Mouse (Mus musculus) layer of hippocampus, postnatal 10 days (tissue): ENCODE data around the gene Lmln. TPM values are rescaled to one million over a fixed set of nuclear protein-coding genes. Genes with fewer than 3 reads are reported as not detected.
"Not testable (repeated sequence)": the region's sequence is repeated elsewhere in the genome, so short reads cannot be mapped to it uniquely, and the experiment has no call there.

Source experiments
- DNase-seq, 2 experiments: peaks; one replicate each; pipeline ENCODE4 v3.0.0; 2021; ENCODE audit warnings: low spot score in 2 of 2
- long read RNA-seq: library from polyadenylated mRNA; stranded (forward); transcript quantifications from one replicate; pipeline ENCODE4 v2.0.0, GENCODE M21; 2023
- total RNA-seq, 2 experiments: library from RNA; stranded (reverse); gene quantifications; 2 replicates each; pipeline ENCODE4 v1.2.3; 2021

The Lmln gene
- total RNA-seq: 10 to 100 TPM; 16.0 to 18.4 TPM
- long read RNA-seq, full-length matches to known transcripts: 2 of 20 reads
- long read RNA-seq, partial matches to known transcripts: 1 of 20 reads
- long read RNA-seq, other reads (novel, unspliced or antisense): 17 of 20 reads

DNA sequence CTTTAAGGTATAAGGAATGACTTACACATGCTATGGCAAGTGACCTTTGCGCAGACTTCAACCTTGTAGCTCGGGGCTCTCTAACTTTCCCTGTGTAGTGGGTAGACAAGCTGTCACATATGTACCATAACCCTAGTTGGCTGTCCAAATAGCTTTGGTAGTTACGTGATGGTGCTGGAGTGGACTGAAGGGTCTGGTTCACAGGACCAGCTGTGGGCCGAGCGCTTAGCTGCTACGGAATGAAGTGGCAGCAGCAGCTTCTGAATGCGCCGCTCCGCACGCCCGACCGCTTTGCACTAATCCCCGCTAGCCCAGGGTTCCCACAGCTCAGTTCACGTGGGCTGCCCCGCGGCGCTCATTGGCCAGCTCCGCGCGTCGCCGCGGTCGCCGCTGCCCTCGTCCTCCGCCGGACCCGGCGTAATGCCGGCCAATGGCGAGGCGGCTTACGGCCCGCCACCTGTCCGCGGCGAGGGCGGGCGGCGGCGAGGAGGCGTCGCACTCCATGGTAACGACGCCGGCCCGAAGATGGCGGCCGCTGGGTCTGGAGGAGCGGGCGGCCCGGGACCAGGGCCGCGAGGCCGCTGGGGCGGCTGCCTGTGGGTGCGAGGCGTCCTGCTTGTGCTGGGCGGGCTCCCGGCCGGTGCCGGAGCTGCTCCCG is at the start of gene Lmln:
Gene Lmln (plus strand): TSS at position 498 of the 658 bp plus-strand sequence.
- peak; percentile 81 to 88 for DNase-seq

DNA sequence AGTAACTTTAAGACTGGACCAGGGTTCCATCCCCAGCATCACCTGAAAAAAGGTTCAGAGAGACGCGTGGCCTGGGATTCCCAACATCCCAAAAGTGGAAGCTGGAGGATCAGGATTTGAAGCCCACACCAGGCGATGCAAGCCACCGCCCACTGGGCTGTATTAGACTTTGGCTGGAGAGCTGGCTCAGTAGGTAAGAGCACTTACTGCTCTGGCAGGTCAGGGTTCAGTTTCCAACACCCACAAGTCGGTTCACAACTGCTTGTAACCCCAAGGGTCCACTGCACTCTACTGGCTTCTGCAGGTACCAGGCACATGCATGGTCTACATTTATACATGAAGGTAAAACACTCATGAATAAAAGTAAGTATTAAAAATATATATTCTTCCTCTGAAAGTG is 48.5 kb upstream of the Lmln start:
- DNase-seq: no peak

DNA sequence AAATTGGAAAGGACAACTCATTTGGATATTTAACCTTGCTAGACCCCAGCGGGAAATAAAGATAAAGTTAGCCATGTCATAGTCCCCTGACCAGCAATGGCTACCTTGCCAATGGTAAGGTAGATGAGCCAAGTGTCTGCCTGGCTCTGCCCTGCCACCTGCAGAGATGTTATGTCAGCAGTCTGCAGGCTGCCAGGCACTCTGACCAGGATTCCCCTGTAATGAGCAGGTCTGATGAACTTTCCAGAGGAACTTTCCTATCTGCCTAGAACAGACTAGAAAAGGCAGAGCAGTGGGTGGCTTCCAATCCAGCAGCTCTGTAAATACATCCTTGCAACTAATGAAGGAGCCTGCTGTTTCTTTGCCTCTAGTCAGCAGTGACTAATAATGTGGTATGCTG is 47.4 kb upstream of the Lmln start:
- no peak for DNase-seq

DNA sequence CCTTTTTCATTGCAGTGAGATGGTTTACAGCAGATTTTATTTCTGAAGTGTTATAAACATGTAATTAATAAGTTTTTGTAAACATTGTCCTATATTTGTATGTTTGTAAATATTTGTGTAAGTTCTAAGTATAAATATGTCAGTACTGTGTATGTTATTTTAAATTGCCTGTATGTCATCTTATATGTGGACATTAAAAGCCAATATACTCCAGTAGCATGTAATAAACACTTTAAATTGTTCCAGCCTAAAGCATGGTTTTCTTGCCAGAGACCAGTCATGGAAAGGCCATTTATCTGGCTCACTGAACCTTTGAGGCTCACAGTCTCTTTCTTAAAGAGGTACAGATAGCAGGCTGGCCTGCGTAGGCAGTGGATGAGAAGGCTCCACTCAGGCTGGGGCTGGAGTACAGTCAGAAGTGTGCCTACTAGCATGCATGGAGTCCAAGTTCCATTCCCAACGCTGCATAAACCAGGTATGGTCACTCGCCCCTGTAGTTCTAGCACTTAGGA is 46.9 kb upstream of the Lmln start:
- no peak for DNase-seq

DNA sequence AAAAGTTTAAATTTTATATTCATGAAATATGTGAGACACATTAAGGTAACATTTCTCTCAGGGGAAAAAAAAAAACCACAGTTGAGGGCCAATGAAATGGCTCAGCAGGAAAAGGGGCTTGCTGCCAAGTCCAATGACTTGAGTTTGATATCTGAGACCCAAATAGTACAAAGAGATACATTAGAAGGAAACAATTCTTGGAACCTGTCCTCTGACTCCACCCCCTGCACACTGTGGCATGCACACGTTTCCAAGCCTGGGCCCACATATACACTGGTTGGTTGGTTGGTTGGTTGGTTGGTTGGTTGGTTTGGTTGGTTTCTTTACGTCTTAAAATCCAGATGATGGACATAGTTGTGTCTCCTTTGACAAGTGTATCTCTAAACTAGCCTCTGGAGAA is 46.3 kb upstream of the Lmln start:
- no peak for DNase-seq

DNA sequence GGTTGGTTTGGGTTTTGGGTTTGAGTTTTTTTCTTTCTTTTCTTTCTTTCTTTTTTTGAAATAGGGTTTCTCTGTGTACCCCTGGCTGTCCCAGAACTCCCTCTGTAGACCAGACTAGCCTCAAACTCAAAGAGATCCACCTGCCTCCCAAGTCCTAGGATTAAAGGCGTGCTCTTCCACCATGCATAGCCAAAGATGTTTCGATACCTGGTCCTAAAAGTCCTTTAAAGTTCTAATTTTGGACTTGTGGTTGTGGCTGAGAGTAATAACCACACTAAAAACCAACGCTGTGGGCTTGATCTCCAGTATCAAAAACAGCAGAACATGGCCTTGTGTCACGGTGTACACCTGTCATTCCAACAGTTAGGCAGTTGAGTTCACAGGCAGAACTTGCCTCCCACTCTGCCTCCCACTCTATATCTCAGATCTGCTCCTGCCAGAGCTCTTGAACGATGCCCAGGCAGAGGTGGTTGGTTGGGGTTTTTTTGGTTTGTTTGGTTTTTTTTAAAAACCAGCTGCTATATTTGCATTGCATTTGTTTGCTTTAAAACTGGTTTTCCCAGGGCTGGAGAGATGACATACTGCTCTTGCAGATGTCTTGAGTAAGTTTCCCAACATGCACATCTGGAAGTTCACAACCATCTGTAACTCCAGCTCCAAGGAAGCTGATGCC is 44.5 kb upstream of the Lmln start:
- no peak for DNase-seq

DNA sequence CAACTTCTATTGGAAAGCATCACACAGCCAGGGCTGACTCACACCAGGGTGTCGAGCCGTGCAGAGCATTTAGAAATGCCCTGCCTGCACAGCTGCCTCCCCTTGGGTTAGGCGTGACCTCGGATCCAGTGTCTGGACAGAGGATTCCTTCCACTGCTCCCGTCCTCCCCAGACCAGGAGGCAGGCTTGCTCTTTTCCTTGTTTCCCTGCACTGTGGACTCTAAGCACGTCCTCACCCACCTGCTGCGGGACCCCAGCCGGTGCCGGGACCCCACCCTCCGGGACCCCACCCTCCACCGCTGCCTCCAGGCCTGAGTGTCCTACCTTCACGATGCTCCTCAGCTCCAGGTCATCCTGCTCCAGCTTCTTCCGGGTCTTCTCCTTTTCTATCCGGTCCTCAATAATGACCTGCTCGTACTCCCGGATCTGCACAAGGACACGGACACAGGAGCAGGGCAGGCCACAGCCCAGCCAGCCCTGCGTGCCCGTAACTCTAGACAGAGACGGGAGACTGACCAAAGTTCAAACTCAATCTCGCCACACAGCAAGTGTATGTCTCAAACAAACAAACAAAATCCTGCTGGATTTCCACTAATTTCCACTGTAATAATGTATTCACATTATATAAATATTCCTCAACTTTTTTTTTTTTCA is 43.1 kb upstream of the Lmln start:
- DNase-seq: no peak

DNA sequence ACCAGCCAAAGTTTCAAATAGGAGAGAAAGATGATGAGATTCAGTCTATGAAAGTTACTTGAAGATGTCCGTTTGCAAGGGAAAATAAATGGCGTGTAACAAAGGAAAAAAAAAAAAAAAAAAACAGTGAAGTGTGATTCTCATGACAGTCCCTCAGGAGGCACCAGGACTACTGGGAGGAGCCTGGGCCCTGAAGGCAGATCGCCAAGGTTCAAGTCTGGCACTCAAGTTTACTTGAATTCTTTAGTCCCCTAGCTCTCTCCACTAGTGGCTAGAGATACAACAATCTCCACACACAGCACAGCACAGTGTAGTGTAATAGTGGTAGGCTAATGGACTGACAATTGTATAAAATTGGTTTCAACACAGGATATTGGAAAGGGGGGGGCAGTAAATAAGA is 40.9 kb upstream of the Lmln start:
- DNase-seq: no peak

DNA sequence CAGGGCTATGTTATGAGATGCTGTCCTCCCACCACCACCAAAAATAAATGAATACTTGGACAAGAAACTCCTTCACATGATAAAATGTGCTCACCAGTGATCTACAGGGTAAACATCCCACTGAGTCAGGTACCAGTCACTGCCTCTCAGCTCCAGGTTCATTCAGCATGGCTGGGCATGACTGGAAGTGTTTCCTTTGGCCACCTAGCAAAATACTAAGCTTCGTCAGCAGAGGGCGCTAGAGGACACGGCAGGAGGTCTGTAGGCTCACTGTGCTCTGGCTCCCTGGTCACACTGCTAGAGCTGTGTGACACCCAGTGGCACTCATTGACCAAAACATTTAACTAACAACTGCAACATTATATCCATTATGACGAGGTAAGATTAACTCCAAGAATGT is 38.6 kb upstream of the Lmln start:
- DNase-seq: peak; percentile 87 to 90

DNA sequence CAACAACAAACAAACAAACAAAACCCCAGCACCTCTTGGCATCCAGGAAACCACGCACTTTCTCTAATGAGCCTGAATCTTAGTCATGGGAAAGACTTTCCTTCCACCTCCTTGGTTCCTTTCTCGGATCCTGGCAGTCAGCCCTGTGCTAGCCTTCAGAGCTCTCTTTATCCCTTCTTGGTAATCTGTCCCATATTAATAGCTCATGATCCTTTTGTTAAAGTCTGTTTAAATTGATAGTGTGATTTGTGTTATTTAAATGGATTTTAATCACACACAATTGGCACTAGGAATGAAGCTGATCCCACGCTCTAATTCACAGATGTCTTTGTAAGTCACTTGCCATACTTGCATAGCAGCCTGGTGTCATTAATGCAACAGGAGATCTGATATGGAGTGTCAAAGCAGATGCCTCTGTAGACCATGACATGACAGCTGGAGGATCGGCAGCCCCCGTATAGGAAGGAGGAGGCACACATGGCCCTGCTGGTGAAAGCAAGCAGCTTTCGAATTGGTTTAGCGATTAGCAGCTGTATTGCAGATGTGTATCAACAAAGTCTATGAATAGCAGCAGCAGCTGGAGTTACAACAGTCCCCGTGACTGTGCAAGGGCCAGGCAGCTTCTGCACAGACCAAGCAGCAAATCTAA is 37.7 kb upstream of the Lmln start:
- peak in 1 of 2 experiments; percentile 40 for DNase-seq

DNA sequence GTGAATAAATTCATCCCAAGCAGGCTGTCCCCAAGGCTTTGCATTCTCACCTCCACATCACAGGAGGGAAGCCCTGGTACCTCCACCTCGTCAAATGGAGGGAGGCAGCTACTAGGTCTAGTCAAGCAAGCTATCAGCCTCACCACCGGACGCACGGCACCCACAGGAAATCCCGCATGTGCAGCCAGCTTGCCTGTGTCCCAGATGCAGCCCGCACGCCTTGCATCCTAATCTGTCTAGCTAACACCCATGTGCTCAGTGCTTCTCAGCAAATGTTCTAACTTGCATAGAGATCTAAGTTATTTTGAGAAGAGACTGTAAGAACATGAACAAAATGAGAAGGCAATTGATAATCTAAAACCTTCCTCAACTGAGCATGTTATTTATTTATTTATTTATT is 36.0 kb upstream of the Lmln start:
- DNase-seq: no peak

DNA sequence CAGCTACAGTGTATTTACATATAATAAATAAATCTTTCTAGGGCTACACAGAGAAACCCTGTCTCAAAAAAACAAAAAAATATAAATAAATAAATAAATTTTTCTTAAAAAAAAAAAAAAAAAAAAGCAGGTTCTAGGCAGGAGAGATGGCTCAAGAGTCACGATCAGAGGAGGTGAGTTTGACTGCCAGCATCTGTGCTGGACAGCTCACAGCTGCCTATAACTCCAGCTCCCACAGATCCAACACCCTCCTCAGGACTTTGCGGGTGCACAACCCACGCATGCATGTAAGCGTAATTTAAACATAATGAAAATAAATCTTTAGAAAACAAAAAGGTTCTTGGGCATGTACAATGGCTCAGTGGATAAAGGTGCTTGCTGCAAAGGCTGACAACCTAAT is 26.3 kb upstream of the Lmln start:
- no peak for DNase-seq

DNA sequence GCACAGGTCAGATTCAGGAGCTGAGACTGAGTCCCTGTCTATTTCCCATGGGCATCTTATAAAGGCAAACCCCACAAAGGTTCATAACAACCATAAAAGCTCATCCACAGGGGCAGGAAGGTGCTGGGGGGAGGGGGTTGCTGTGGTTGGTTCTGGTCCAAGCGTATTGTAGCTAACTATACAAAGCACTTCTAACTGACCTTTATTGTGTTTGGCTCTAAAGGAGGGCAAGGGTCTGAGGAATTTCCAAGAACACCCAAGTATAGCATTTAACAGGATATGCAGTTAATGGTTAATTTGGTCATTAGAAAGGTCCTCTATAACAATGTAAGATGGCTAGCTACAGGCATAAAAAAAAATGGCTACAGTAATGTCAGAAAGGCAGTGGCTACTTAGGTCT is 19.6 kb upstream of the Lmln start:
- no peak for DNase-seq

DNA sequence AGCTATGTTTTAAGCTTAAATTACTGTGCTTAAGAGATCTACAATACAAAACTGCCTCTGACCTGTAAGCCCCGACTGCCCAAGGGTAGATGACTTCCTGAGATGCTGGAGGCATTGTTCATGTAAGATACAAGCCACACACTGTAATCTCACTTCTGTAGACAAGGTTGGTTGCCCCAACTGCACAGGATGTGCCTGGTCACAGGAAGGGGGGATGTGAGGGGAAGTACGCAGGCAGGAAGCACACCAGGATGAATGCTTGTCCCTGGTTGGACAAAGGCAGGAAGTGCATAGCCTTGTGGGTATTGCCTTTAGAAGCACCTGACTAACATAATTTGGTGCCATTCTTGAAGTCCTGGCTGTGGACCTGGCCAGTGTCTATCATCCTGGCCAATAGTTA is 19.1 kb upstream of the Lmln start:
- no peak for DNase-seq

DNA sequence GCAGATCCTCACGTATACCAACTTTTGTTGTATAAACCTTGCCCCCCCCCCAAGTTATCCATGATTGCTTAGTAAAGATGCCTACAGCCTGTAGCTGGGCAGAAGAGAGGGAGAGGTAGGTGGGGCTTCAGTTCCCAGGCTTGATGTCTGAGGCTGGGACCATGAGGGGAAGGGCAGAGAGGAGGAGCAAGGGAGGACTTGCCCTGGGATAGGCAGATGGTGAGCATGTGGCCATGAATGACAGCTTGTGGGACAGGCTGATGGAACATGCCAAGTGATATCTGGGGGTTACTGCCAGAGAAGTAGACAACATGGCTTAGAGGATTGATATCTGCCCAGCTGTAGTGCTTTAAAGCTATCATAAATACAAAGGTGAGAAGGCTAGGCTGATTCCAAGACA is 14.3 kb upstream of the Lmln start:
- no peak for DNase-seq

DNA sequence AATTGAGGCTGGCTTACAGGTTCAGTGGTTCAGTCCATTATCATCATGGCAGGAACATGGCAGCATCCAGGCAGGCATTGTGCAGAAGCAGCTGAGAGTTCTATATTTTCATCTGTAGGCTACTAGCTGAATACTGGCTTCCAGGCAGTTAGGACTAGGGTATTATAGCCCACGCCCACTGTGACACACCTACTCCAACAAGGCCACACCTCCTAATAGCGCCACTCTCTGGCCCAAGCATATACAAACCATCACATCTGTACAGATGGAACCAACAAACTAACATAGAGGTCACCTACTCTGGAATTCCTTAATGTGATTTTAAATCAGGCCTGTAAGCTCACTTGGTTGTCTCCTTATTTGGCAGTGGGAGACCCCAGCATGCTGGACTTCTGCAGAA is 13.6 kb upstream of the Lmln start:
- DNase-seq: no peak

DNA sequence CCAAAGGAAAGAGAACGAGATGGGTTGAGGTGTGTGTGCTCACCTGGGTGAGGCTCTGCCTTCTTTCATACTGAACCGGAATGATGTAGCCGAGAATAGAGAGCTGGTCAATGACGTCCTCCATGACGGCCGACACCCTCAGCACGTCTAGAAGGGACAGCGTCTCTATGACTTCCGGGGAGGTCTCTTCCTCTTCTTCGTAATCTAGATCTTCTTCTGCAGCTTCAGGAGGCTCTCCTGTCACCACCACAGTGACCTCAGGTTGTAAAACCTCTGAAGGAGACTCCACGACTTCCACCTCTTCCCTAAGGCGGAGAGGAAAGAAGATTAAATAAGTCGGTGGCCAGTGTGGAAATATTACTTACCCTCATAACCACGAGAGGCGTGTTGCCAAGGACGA is 12.5 kb upstream of the Lmln start:
- no peak for DNase-seq

DNA sequence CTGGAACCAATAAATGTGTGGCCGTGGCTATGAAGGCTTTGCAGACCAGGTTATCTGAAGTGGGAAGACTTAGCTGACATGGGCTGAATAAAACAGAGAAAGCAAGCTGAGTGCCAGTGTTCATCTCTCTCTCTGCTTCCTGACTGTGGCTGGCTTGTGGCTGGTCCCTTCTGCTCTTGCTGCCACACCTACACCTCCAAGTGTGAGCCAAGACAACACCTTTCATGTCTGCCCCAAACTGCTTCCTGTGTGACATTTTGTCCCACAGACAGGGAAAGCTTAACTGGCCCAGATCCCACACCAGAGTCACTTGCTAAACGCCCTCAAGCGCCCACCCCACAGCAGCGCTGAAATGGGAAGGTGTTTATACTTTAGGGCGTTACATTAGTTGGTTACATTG is 9.2 kb upstream of the Lmln start:
- no peak for DNase-seq

DNA sequence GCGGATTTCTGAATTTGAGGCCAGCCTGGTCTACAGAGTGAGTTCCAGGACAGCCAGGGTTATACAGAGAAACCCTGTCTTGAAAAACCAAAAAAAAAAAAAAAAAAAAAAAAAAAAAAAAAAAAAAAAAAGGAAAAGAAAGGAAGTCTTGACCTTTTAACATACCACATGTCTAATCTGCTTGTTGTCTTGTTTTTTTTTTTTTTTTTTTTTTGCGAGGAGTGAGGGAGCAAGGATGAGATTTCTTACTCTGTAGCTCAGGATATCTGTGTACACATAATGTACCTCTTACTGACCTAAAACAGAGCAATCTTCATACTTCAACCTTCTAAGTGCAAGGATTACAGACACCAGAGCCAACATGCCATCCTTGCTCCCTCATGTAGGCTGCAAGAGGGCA is 7.4 kb upstream of the Lmln start:
- not testable (repeated sequence) for DNase-seq

DNA sequence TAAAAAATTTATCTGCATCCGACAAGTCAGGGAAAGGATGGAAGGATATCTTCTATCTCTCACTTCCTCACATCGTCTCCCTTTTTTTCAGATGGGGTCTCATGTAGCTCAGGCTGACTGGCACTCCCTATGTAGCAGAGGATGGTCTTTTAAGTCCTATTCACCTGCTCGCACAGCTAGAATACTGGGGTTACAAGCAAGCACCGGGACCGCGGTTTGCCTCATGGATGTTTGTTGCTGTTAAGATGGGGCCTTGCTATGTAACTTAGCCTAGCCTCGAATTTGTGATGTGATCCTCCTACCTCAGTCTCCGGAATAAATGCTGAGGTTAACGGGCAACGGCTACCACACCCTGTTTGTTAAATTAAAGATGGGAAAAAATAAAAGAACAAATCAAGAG is 6.7 kb upstream of the Lmln start:
- peak in 1 of 2 experiments; percentile 19 for DNase-seq

DNA sequence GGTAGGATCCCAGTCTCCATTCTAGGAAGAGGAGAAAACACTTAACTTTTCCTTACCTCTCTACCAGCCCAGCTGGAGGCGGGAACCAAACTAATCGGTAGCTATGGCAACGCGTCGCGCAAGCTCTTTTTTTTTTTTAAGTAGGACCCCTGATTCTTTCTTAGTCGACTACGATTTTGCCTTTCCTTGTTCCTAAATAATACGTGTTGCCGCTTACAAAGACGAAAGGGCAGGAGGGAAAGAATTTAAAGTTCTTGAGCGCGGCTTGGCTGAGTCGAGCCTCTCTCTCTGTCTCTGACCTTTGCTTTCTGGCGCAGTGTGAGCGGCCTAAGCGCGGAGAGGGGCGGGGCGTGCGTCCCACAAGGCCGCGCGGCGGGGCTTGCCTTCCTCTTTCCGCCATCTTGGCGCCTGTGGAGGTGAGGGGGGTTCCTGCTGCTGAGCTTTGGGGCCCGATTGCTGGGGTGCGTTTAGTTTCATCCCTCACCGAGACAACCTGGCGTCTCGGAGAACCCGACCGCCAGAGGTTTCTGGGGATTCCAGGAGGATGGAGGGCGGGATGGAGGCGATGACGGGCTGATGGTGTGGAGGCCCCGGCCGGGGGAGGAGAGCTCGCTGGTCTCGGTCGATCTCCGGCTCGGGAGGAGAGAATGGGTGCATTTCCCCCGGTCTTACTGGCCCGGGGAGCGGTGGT is 6.1 kb upstream of the Lmln start, which contains the start of the genes Iqcg and Rpl35a:
Gene Iqcg (minus strand): TSS at position 124 of the 691 bp plus-strand sequence.
Gene Rpl35a (plus strand): TSS at position 359 of the 691 bp plus-strand sequence.
- DNase-seq: peak; percentile 90 to 93
